Mouse (Mus musculus) liver, embryonic 14 days (tissue): Measurements from ENCODE around the gene Foxo6. TPM values are rescaled to one million over a fixed set of nuclear protein-coding genes. Genes with fewer than 3 reads are reported as not detected.

Experiments used
- polyA plus RNA-seq: library from polyadenylated mRNA; depleted of rRNA; stranded (reverse); fragments of >200 nt; gene quantifications from 2 replicates; pipeline ENCODE4 v1.2.3, GENCODE M21; 2012; rRNA removed

Foxo6 gene
- polyA plus RNA-seq: 0.03 and 0.05 TPM in 2 replicates

GRCm38 (mm10) chr4:120287290-120288111, at the start of gene Foxo6:
Gene Foxo6, minus strand, starts transcription at chr4:120287349.

Other genes with a start within 250 kb of the Foxo6 start
- gene AL607142.1, start 222.4 kb downstream of the Foxo6 start, polyA plus RNA-seq: not detected in 2 replicates
- 0.01 and 0.05 TPM in 2 replicates for gene Edn2, start 126.1 kb downstream of the Foxo6 start, polyA plus RNA-seq
- 9.8 and 10.6 TPM in 2 replicates for gene Scmh1, start 117.9 kb upstream of the Foxo6 start, polyA plus RNA-seq
- not detected in 2 replicates for gene Slfnl1, start 244.9 kb upstream of the Foxo6 start, polyA plus RNA-seq